ENCODE assay signal across 15 mouse cellular contexts in genomic region chr2:124955843-124956242, GRCm38 (mm10).
"Had no signal": no experiment of that assay in that cellular context is flagged by ENCODE, and none has a peak within 500 bp of the region (broad histone marks: within the 10 kb centered on the region; RNA-seq: fewer than 3 reads in every experiment).

No protein-coding gene starts in this region.

- H3K27ac ChIP-seq: kidney, embryonic 15.5 days; left cerebral cortex, adult 2 months; liver, embryonic 13.5 days; midbrain, embryonic 13.5 days; neural tube, embryonic 12.5 days had no signal

- H3K4me1 ChIP-seq: kidney, embryonic 15.5 days; liver, embryonic 13.5 days; midbrain, embryonic 13.5 days had no signal

- H3K36me3 ChIP-seq: kidney, embryonic 15.5 days; liver, embryonic 13.5 days; midbrain, embryonic 13.5 days; neural tube, embryonic 12.5 days had no signal

- H3K27me3 ChIP-seq: kidney, embryonic 15.5 days; liver, embryonic 13.5 days had no signal

- H3K9ac ChIP-seq: kidney, embryonic 15.5 days; liver, embryonic 13.5 days; midbrain, embryonic 13.5 days; neural tube, embryonic 12.5 days had no signal

- H3K9me3 ChIP-seq: kidney, embryonic 15.5 days; liver, embryonic 13.5 days; midbrain, embryonic 13.5 days; neural tube, embryonic 12.5 days had no signal

- ATAC-seq: midbrain, embryonic 13.5 days had no signal

- H3K4me3 ChIP-seq: kidney, embryonic 15.5 days; left cerebral cortex, adult 2 months; liver, embryonic 13.5 days; midbrain, embryonic 13.5 days; neural tube, embryonic 12.5 days had no signal

- H3K4me2 ChIP-seq: kidney, embryonic 15.5 days; liver, embryonic 13.5 days; midbrain, embryonic 13.5 days; neural tube, embryonic 12.5 days had no signal

- DNase-seq: kidney, adult 18-20 months; kidney, postnatal 10 days; layer of hippocampus, postnatal 36 days; liver, embryonic 13.5 days; lung, adult 2 months; lung, postnatal 14 days; lung, postnatal 4 days; retina, postnatal 1 day; right cerebral cortex, postnatal 25 days; thymus, adult 18-20 months; thymus, postnatal 36 days had no signal
